Mouse (Mus musculus): Measurements from ENCODE around the gene Pi4k2a.

Gene Pi4k2a

DNA sequence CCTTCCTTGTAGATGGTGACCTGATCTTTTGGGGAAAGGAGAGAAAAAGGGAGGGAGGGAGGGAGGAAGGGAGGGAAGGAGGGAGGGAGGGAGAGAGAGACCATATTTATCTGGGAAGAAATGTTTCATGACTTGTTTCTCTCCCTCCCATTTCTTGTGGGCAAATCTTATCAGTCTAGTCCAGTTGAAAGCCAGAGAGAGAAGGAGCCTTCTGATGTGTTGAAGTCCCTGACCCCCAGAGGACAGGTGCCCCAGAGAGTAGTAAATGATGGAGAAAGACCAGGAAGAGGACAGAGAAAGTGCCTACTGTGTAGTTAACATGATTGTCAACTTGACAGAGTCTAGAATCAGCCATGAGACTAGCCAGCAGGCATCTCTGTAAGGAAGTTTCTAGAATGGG, 44.8 kb downstream of the Pi4k2a start:
- DNase-seq (ENCODE audit: low spot score in 2 of 2): no peak

DNA sequence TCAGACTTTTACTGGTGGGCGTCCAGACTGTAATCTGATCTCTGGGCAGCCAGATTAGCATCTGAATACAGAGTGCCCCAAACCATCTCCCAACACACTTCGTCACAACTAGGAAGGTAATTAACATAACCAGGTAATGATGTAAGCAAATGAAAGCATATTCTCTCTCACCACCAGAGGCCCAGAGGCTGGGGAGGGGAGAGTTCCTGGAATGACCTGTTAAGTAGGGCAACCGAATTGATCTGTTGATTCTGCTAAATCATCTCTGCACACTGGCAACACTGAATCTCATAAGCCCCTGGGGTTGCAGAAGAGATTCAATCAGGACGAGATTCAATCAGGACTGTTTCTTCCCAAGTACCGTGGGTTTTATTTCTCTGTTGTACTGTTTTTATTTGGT, 45.9 kb downstream of the Pi4k2a start:
- DNase-seq (ENCODE audit: low spot score in 2 of 2): no peak

DNA sequence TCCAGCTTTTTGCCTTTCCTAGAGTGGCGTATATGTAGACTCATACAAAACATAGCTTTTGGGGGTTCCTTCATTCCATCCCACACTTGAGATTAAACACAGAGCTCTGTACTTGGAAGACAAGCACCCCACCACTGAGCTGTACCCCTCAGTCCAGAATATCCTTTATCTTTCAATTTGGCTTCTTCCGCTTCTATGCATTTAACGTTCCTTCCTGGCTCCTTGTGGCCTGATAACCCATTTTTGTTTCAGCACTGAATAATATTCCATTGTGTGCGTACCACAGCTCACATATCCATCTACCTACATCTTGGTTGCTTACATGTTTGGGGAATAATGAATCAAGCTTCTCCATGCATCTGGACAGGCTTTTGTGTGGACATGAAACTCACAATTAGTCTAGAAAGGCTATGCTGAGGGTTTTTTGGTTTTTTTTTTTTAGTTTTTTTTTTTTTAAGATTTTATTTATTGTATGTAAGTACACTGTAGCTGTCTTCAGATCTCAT, 47.0 kb downstream of the Pi4k2a start:
- DNase-seq (ENCODE audit: low spot score in 2 of 2): no peak

DNA sequence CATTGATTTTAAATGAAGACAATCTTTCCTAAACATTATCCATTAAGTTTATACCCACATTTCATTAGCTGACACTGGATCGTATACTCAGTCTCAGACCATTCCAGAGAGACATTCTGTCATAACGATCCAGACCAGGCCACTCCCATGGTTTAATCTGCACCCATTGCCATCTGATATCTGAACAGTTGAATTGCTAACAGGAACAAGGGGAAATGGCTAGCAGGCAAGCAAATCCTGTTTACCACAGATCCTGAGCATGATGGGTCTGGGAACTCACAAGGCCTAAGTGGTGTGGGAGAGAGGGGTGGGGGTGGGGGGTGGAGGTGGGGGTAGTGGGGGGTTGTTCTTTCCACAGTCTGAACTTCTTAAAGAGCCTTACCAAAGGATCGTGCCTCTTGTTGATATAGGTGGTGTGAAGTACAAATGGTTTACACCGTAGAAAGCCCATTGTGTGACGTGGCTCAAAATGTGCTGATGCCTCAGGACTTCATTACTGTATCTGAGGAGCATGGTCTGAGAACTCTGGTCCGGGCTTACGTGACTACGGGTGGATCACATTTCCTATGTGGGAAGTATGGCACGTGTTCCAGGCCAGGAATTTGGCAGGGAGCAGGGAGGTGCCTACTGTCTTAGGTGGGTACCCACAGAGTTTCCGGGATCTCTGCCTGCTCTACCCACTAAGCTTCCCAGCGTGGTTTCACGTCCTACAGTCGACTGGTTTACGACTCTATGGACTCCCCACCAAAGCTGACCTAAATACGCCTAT, 48.4 kb downstream of the Pi4k2a start:
- DNase-seq (ENCODE audit: low spot score in 2 of 2): no peak

DNA sequence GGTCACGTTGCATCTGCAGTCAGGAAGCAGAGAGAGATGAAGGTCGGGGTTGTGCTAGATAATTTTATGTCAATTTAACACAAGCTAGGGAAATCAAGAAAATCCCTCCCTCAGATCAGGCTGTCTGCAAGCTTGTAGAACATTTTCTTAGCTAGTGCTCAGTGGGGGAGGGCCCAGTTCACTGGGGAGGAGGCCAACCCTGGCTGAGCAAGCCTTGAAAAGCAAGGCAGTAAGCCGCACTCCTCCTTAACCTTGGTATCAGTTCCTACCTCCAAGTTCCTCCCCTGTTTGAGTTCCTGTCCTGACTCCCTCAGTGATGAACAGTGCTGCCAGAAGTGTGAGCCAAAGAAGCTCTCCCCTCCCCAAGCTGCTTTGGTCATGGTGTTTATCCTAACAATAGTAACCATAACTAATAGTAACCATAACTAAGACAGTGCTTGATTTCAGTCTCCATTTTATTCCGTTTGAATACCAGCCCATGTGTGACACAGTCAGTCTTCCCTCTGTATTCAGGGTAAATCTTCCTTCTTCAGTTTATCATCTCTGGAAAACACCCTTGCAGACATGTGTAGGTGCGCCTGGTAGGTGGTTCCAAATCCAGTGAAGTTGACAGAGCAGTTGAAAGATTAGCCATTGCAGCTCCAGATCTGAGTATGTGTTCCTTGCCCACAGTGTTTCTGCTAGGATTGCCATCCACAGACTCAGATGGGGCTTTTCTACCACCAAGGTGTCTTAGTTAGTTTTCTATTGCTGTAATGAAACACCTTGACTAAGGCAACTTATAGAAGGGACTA, 49.7 kb downstream of the Pi4k2a start:
- DNase-seq (ENCODE audit: low spot score in 2 of 2): no peak

GRCm38 (mm10) chr19:42141998-42142397, 51.7 kb downstream of the Pi4k2a start:
- DNase-seq (ENCODE audit: low spot score in 2 of 2): no peak

- no peak for DNase-seq (ENCODE audit: low spot score in 2 of 2)
Measured at GRCm38 (mm10) chr19:42142757-42143156, 52.5 kb downstream of the Pi4k2a start.

DNA sequence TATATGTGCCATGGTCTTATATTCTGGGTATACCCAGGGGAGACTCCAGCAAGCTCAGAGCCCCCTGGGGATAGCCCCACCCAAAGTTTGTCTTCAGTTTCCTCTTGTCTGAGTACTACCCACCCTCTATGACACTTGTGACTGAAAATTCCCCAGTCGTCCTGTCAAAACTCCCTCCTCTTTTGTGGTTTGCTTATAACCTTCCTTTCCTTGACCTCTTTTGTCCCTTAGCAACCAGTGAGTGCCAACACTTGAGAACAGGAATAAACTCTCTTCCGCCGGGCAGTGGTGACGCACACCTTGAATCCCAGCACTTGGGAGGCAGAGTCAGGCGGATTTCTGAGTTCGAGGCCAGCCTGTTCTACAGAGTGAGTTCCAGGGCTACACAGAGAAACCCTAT, 53.8 kb downstream of the Pi4k2a start:
- DNase-seq (ENCODE audit: low spot score in 2 of 2): no peak

- DNase-seq (ENCODE audit: low spot score in 2 of 2): peak; percentile 65 to 77
Measured at GRCm38 (mm10) chr19:42144541-42145167, 54.4 kb downstream of the Pi4k2a start.

DNA sequence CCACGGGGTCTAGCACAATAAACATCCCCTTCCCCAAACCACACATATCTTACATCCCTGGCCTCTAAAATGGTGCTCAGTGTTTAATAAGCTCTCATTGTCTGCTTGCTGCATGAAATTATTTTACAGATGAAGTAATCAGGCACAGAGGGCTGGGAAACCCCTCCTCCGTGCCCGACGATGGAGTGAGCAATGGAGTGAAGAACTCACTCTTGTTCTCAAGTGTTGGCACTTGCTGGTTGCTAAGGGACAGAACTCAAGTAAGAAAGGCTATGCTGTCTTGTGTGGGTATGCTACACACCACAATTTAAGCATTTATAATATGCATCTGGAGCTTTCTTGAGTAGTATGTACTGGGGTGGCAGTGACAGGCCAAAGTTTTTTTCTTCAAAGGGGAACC, 54.9 kb downstream of the Pi4k2a start:
- DNase-seq (ENCODE audit: low spot score in 2 of 2): no peak

DNA sequence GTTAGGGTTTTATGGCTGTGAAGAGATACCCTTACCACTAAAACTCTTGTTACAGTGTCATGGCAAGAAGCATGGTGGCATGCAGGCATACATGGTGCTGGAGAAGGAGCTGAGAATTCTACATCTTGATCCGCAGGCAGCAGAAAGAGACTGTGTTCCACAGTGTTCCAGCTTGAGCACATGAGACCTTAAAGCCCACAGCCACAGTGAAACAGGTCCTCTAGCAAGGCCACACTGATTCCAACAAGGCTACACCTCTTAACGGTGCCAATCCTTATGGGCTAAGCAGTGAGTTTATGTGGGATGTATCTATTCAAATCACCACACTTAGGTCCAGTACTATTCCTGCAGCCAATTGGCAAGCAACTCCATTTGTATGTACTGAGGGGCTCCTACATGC, 55.5 kb downstream of the Pi4k2a start:
- DNase-seq (ENCODE audit: low spot score in 2 of 2): no peak

- DNase-seq (ENCODE audit: low spot score in 2 of 2): no peak
Measured at GRCm38 (mm10) chr19:42146276-42147010, 56.2 kb downstream of the Pi4k2a start.

- DNase-seq (ENCODE audit: low spot score in 2 of 2): no peak
Measured at GRCm38 (mm10) chr19:42147170-42147768, 57.0 kb downstream of the Pi4k2a start, which contains the start of gene Marveld1. Marveld1 (plus strand) TSS chr19:42147400.

DNA sequence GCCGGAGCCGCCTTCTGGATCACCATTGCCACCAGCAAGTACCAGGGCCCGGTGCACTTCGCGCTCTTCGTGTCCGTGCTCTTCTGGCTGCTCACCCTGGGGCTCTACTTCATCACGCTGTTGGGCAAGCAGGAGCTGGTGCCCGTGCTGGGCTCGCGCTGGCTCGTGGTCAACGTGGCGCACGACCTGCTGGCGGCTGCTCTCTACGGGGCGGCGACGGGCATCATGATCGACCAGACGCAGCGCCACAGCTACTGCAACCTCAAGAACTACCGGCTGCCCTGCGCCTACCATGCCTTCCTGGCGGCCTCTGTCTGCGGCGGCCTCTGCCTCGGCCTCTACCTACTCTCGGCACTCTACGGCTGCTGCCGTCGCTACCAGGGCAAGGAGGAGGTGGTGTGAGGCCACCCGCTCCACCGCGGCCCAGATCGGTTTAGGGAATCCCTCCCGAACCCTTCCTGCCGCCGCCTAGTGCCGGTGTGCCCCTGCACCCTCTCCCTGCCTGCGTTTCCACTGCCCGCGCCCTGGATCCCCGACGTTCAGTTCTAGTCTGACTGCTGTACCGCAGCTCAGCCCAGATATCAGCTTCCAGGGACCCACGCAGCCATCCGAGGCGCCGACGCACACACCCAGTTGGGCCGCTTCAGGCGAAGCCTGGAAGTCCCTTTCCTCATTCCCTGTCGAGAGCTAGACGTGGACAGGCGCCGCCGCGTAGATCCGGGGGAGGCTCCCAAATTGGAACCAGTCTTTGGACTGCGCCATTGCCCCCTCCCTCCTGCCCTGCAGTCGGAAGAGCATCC, 57.7 kb downstream of the Pi4k2a start:
- no peak for DNase-seq (ENCODE audit: low spot score in 2 of 2)

GRCm38 (mm10) chr19:42148569-42148860, 58.2 kb downstream of the Pi4k2a start:
- no peak for DNase-seq (ENCODE audit: low spot score in 2 of 2)

- peak; percentile 73 to 84 for DNase-seq (ENCODE audit: low spot score in 2 of 2)
Measured at GRCm38 (mm10) chr19:42151990-42152389, 61.7 kb downstream of the Pi4k2a start.

DNA sequence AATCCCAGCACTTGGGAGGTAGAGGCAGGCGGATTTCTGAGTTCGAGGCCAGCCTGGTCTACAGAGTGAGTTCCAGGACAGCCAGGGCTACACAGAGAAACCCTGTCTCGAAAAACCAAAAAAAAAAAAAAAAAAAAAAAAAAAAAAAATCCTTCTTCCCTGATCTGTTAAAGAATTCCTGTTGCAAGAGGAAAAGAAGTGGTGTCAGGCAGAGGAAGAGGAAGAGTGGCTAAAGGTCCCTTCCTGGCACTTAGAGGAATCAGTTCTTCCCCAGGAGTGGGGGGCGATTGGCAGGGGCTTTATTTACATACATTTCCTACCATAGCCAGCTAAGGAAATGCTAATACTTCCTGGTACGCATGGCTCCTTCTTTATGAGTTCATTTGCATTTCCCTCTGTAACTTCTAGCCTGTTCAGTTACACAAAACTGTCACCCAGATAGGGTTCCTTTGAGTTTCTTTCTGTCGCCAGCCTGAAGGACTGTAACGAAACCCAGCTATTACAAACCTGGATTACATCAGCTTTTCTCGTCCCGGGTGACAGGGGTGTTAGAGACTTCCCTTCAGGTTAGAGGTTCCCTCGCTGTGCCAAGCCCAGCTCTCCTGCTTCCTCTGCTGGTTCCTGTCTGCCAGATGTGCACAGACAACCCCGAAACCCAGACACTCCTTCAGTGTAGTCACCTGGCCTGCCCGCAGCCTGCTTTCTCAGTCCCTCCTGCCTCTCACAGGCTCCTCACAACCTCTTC, 67.4 kb downstream of the Pi4k2a start:
- no peak for DNase-seq (ENCODE audit: low spot score in 2 of 2)

DNA sequence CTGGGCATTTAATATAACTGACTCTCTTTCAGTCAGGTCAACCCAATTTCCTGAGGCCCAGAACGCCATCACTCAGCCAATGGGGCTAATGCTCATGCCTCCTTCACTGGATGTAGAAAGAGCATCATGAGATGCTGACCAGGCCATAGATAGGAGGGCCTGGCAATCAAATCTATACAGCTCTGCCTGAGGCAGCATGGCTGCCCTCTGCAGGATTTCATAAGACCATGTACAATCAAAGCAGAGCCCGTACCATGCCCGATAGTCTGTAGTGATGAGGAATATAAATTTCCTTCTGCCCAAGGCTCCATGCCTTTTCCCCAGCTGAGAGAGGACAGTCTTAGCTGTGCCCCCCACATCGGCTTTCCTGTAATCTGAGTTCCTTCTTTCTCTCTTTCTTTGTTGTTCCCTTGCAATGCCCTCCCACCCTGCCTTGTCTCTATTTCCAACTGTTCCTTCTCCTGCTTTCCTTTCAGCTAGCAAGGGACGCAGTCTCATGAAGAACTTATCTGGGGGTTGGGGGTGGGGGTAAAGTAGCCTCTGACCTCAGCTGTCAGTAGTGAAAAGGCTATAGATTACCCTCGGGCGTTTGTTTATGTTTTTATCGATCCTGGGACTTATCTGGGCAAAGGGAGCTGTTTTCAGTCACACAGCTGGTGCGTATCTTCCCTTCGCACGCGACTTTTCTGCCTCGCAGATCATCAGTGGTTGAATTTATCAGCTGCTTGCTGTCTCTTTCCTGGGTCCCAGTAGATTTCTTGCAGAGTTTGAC, 68.2 kb downstream of the Pi4k2a start:
- DNase-seq (ENCODE audit: low spot score in 2 of 2): no peak

GRCm38 (mm10) chr19:42163764-42164163, 73.5 kb downstream of the Pi4k2a start, which contains the start of gene Zfyve27:
Zfyve27 (plus strand) TSS chr19:42163951.
- no peak for DNase-seq (ENCODE audit: low spot score in 2 of 2)
